Mouse (Mus musculus) lung, postnatal 14 days (tissue): Measurements from ENCODE around the gene Rab27a.
A peak's percentile ranks its signal among the peaks of the same experiment; 100 is the strongest.
"Not testable (repeated sequence)": the region's sequence is repeated elsewhere in the genome, so short reads cannot be mapped to it uniquely, and the experiment has no call there.

Experiments used
- DNase-seq: peaks from one replicate; pipeline ENCODE4 v3.0.0; 2021

The Rab27a gene

DNA sequence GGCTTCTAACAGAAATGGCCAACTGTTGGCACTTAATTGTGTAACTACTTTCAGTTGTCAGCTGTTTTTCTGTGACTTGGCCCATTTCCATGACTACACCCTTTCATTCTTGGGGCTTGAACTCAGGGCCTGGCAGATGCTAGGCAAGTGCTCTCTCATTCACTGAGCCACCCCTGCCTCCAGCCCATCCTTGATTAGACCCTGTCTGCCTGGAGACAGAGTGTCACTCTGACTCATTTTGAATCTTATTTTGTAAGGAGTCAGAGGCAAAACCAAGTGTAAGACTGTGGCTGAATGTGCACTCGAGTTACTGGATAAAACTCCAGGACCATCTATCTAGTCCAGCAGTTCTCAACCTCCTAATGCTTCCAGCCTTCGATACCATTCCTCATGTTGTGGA, 3.3 kb downstream of the Rab27a start:
- no peak for DNase-seq

DNA sequence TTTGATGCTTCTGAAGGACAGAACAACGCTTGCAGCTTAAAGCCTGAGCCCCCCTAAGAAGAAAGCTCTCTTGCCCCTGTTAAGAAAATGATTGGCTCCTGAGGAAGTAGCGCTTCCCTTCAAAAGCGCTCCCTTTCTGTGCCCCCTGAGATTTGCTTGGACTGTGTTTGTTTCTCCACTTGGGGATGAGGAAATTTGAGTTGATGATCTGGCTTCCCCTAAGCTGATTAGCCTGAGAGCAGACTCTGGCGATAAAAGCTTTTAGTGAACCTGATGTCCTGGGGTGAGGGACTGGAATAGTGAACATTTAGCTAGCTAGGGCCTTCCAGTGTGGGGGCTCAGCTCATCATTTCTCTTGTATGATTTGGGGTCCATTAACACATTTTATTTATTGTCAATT, 4.3 kb downstream of the Rab27a start:
- DNase-seq, result no peak

DNA sequence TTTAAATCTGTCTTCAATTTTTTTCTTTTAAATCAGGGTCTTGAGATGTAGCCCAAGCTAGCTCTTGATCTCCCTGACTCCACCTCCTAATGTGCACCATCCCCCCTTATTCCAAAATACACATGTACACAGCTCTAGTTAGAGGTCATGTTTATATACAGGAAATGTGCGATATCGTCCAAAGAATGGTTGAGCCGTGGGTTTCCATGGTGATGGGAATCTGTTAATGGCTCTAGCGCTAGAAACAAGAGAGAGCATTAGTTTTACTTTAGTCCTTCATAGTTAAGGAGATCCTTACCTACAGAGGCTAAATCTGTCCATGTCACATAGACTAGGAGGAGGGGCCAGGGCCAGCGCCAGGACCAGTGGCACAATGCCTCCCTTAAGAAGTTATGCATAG, 5.2 kb downstream of the Rab27a start:
- no peak for DNase-seq

DNA sequence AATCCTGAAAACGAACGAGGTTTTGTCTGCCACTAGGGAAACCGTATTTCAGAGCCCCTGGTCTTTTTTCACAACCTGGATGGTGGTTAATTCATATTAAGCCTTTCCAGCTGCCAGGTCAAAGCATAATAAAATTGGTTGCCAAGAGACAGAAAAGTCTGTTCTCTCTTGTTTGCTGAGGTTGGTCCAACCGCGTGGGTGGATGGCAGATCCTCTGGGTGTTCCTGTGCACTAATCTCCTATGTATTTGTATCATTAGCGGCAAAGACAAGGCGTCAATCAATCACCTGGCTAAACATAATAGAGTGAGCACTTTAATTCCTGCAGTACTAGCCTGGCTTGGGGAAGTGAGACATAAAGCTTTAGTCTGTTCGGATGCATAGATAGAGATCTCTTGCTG, 6.0 kb downstream of the Rab27a start:
- no peak for DNase-seq

DNA sequence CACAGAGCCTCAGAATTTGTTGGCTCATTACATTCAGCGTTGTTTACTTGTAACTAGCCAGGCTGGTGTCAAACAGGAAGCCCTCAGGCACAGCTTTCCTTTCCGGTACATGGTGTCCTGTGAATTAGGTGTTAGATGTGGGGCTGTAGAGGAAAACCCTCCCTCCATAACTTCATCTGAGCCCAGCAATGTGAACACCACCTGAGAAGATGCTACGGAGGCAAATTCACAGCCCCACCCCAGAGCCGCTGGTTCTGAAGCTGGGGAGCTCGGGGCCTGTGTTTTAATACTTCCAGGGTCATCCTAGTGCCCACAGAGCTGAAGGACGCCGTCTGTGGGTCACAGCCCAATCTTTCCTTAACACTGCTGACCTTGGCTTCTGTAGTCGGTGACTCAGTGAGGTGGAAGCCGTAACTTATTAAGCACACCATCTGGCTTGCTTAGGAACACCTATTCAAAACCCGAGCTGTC, 10.8 kb downstream of the Rab27a start:
- no peak for DNase-seq

DNA sequence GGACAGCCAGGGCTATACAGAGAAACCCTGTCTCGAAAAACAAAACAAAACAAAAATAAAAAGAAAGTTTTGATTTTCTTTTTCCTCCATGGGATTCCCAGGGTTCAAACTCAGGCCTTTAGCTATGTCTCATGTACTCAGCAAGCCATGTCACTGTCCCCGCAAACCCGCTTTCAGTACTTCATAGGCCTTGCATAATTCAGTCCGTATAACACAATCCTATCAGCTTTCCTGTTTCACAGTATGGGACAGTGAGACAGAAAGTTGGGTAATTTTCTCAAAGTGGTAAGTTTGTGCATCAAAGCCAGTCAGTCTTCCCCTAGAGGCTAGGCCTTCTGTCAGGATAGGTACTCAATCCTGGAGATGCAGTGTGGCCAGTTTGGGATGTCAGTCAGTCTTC, 14.6 kb downstream of the Rab27a start:
- DNase-seq, result no peak

DNA sequence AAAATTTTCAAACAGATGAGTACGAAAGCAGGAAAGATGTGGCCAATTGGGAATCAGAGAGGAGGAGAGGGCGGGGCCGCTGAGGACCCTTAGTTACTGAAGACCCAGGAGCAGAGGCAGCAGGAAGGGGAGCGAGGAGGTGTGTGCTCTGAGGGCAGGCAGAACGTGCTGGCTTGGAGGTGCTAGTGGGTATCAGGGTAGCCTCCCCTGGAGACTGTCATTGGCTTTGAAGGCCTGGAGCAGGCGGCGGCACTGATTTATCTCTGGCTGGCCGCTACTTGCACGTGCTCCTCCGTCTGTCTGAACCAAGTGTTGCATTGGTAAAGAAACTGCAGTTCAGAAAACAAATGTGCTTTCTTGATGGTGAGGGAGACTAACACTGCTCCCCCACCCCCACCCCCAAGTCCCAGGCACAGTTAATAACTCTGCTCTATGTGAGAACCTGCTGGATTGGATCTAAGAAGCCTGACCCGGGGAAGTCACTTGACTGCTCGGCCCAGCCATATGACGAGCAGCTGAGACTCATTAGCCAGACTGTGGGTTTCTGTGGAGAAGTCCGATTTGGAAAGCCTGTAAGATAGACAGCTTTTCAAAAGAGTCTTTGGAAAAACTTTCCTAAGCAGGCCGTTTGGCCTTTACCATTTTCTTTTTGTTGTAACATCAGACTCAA, 19.1 kb downstream of the Rab27a start:
- DNase-seq, result no peak

DNA sequence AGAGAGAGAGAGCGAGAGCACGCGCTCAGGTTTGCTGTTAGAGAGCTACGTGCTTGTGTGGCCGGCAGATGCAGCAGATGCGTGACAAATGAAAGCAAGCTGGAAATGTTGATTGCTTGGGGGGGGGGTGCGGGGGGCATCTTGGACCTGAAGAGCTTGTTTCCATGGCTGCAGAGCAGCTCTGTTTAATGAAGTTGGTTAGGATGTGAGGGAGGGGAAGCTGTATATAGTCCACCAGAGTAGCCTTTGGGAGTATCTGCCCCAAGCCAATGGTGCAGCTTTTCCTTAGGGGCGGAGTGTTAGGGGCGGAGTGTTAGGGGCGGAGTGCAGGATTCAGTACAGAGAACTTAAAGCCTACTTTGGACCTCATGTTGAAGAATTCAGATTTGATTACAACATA, 22.4 kb downstream of the Rab27a start:
- DNase-seq, result no peak

DNA sequence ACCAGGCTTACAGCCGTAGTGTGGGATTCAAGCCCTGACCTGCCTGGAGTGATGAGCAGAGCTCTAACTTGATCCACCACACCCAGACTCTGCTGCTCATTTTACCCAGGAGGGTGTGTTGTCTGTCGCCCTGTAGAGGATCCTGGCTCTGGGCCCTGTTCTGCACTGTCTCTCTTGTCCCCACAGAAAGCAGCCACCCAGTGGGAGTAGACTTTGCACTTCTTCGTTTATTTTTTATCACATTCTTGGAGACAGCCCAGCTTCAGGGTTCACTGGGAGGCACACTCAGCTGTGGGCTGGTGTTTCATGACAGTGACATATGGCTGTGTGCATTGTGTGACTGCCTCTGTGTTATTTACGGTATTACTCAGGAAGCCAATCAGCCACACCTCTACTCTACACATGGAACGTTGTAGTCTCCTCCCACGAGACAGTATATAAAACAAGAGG, 23.6 kb downstream of the Rab27a start:
- peak; percentile 70 for DNase-seq

DNA sequence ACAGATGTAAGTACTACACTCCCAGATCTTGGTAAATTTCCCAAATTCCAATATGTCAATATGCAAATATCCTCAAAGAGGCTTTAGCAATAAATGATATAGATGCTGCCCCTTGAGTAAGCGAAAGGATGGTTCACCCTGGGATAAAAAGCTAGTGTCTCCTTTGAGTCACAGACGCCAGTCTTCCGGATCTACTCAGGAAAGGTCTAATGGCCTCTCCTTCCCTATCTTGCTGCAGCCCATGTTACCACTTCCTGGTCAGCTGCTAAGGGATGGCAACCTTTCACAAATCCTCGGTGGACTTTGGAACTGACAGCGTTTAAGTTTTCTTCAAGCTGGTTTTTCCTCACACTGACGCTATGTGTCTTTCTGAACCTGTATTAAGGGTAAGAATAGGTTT, 24.0 kb downstream of the Rab27a start:
- peak; percentile 27 for DNase-seq

DNA sequence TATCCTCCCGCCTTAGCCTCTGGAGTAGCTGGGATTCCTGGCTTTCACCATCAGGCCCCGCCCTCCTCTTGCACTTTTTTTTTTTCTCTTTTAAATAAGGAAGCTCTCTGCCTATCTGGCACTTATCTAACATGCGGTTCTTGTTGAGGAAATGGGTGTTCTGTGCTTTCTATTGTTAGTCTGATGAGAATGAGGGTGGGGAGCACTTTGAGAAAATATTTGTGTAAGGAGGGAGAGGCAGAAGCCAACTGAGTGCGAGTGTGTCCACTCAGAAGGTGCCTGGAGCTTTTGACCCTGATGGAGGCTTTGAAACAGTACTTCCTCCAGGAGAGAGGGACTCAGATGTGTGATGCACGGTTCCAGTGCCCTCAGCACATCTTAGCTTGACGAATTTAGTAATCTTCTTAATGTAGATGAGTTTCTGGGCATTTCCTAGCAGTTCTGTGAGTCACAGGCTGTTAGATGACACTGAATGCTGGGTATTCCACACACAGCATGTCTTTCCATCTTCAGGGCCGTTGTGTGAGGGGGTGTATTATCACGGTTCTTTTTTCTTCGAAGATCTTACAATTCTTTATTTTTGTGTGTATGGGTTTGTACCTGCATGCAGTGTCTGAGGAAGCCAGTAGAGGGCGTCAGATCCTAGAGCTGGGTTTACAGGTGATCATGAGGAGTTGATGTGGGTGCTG, 26.5 kb downstream of the Rab27a start:
- peak; percentile 50 for DNase-seq

DNA sequence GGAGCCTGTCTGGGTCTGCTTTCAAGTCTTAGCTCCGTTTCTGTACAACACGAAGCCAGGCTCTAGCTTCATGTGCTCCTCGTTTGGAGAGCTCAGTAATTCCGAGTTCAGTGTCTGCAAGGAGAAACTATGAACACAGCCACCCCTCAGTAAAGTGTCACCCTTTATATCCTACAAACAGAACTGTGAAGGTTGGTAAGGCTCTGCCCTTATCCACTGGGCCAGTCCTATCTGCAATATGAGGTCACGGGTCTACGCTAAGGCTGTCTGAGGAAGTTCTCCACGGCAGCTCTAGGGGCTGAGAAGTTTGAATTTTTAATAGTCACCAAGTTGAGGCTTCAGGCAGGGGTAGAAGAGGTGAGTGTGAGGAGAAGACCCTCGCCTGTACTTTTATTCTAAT, 27.8 kb downstream of the Rab27a start:
- DNase-seq, result no peak

DNA sequence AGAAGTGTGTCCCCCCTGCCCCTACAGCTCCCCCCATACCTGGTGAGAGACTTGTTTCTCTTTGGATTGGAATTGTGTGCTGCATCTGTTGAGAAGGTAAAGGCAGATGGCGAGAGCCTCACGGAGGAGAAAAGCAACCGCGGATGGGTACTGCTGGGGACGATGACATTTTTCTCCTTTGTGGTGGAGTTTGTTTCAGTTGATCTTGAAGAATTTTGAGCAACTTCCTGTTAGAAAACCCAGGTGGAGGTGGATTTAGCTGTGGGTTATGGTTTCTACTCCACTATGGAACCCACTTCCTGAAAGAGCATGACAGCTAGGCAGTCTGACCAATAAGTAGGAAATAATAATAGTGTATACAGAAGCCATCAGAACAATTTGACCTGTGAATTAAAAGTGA, 28.5 kb downstream of the Rab27a start:
- no peak for DNase-seq

DNA sequence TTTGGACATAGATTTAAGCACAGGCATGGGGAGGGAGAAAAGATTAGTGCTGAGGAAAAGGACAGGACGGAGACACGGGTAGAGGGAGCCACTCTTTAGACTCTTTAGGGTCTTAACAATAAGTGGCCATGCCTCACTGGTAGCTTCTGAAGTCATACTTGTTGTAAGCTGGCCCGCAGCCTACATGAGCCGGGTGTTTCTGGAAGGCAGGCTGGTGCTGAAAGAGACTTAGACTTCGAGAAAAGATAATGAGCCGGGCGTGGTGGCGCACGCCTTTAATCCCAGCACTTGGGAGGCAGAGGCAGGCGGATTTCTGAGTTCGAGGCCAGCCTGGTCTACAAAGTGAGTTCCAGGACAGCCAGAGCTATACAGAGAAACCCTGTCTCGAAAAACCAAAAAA, 34.7 kb downstream of the Rab27a start:
- not testable (repeated sequence) for DNase-seq

DNA sequence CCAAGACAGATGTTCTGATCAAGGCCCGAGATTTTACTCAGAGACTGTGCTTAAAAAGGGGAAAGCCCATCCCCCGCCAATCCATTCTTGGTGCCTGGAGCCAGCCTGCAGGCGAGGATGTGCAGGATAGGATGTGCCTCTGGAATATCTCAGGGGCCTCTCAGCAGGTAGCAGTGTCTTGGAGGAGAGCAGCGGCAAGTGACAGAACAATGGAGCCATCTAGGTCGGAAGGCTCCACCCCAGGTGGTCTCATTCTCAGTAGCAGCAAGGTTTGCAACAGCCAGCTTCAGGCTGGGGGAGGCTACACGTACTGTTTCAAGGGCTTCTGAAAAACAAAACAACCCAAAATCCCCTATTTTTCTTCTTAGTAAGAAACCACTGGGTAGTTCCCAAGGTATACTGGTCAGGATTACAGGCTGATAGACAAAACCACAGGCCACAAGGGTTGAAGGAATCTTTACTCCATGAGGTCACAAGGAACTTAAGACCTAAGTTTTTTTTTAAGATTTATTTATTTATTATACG, 35.2 kb downstream of the Rab27a start:
- no peak for DNase-seq

DNA sequence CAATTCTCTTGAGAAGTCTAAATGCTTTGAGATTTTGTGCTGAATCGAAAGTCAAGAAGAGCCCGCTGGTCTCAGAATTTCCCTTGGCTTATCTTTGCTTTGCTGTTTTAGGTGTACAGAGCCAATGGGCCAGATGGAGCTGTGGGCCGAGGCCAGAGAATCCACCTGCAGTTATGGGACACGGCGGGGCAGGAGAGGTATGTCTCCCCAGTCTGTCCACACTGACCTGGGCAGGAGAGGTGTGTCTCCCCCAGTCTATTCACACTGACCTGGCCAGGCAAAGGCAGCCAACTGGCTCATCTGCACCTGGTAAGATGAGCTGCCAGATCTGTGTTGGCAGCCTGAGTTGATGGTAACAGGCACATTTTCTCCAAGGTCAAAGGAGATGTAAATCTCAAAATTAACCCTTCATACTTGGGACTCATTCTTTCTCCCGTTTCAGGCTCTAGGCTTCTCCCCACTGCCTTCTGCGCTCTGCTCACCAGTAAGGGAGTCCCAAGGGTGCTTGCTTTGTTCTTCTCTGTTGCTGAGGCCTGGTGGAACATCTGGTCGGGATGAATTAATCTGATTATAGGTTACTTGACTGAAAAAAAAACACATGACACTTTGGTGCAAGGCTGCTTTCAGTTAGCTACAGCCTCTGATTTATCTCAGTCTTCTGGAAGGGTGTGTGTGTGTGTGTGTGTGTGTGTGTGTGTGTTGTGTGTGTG, 37.8 kb downstream of the Rab27a start:
- no peak for DNase-seq

DNA sequence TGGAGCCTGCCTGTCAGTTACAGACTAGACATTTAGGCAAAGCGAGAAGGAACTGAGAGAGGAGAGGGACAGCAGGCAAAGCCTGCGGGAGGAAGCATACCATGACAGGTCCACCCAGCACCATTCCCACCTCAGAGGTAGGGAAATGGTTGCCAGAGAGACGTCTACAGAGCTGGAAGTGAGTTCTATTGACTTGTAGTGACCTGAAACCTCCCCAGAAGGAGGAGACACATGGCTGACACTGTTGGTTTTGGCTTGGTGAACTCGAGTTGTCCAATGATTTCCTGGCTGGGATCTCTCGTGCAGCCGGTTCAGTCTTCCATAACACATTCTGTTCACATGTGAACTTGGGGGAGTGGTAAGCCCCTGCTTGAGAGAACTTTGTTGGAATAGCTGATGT, 39.3 kb downstream of the Rab27a start:
- DNase-seq, result no peak

DNA sequence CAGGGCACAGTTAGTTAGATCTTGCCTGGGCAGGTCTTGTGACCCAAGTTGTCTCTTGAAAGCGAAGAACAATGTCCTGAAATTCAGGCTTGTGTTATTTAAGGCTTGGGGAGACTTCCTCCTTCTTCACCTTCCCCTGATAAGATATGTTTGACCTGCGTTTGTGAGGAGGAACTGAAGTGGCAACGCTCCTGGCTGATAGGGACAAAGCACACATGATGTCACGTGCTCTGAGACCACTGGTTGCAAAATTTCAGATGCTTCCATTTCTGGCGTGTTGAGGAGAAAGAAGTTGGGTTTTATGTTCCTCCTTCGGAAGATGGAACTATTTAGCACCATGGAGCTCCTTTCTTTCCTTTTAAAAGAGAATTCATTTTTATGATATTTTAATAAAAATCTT, 41.2 kb downstream of the Rab27a start:
- no peak for DNase-seq

DNA sequence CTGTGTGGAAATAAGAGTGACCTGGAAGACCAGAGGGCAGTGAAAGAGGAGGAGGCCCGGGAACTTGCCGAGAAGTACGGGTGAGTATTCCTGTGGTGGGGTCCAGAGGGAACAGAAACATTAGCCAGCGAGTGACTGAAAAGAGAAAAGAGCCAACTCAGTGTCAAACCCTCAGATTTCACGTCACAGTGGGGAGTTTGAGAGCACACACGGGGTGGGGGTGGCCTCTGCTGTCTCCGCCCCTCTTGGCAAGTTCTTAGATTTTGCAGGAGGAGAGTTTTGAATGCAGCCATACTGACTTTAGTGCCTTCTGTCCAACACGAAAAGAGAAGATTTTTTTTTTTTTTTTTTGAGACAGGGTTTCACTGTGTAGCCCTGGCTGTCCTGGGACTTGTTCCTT, 42.5 kb downstream of the Rab27a start:
- DNase-seq, result no peak

DNA sequence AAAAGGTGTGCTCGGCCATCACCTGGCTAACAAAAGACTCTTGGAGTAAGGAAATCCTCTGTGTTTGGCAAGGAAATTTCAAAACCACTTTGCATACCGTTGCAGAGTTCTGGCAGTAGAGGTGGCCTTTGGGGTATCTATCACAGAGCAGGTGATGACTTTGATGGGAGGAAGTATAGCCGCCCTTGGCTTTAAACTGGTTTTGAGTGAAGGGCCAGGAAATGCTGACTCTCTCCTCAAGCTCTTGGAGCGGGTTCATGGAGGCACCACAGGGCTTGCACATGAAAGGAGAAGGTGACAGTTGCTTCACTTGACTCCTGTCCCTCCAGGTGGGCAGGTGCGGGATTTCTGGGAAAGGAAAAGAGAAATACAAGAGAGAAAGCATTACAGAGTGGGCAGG, 42.9 kb downstream of the Rab27a start:
- DNase-seq, result no peak

DNA sequence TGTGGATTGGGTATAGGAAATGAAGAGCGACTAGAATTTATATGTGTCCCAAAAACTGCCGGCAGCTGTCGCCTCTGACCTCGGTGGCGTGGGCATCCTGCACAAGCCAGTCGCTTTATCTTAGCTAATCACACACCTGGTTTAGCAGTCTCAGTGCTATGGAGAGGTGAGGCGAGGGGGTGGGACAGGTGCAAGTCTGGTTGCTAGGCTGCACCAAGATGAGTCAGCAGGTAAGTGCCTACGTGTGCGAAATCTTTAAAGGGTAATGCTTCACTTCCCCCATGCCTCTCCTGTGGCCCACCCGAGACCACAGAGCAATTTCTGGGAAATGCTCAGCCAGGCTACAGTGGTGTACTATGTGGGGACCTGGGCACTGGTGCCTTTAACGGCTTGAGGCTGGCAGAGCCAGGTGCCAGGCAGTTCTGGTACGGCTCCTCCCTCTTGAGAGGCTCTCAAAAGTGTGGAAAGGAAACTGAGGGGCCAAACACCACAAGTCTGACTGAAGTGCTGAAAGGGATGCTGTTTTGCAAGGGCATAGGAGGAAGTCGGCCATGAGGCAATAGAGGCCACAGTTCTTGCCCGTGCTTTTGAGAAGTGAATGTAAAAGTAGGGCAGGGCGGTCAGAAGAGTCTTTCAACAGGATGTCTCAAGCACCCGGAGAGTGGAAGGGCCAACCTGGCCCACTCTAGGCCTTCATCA, 44.7 kb downstream of the Rab27a start:
- peak; percentile 53 for DNase-seq

DNA sequence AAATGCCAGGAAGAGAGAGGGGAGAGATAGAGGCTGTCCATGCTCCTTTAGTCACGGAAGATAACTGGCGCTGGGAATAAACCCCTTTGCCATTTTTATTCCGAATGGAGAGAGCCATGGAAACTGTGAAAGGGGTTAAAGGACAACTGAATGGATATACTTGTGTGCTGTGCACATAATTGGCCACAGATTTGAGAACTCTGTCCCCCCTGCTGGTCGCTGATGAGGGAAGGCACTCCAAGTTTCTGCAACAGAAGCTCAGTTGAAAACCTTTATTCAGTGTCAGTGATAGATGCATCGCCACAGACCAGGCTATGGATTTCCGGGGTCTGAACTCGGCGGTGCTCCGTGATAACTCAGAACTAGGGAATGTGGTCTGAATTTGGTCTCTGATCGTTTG, 45.5 kb downstream of the Rab27a start:
- DNase-seq, result no peak

DNA sequence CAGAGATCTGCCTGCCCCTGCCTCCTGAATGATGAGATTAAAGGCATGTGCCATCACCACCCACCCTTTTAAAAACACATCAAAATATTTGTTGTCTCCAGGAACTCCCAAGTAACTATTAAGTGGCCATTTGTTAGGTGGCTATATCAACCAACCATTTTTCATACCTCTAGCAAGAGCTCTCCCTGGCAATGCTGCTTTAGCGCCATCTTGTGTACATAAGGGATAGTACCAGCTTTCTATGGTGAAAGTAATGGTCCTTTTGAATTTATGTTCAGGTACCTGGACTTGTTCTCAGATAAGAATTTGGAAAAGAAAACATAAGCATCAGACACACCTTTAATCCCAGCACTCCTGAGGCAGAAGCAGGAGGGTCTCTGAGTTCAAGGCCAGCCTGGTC, 47.1 kb downstream of the Rab27a start:
- peak; percentile 54 for DNase-seq
